Mouse (Mus musculus) C2C12 (cell line): ENCODE measurements around the gene Tab1.

ENCODE experiments used
- CEBPB ChIP-seq: IDR thresholded peaks from one replicate; pipeline ENCODE4 v1.6.1; 2011; ENCODE audit warnings: low read depth, mild to moderate bottlenecking, control low read depth, moderate library complexity
- CTCF ChIP-seq: IDR thresholded peaks from one replicate; pipeline ENCODE4 v1.5.1; 2011; ENCODE audit not compliant: control insufficient read depth, insufficient read depth, insufficient read length
- MAX ChIP-seq: IDR thresholded peaks from one replicate; pipeline ENCODE4 v1.6.1; 2011; ENCODE audit warnings: mild to moderate bottlenecking, control low read depth
- MYOG ChIP-seq: IDR thresholded peaks from one replicate; pipeline ENCODE4 v1.6.1; 2011; ENCODE audit not compliant: control insufficient read depth, insufficient read length; ENCODE audit errors: extremely low read depth
- USF1 ChIP-seq: IDR thresholded peaks from one replicate; pipeline ENCODE4 v1.6.1; 2011; ENCODE audit warnings: low read depth, mild to moderate bottlenecking, control low read depth, moderate library complexity

GRCm38 (mm10) chr15:80130689-80131088 lies 2.2 kb upstream of the Tab1 start:
- TF ChIP-seq CTCF, result no peak
- TF ChIP-seq USF1, result no peak
- TF ChIP-seq MYOG, result no peak
- TF ChIP-seq CEBPB, result no peak
- no peak for TF ChIP-seq MAX
